Mouse (Mus musculus): Measurements from ENCODE around the gene Zfp14.

- TF ChIP-seq GATA1 (IDR thresholded peaks at IDR 0.05; ENCODE audit: borderline replicate concordance, low read length): no peak
- no peak for TF ChIP-seq CTCF (IDR thresholded peaks at IDR 0.05; ENCODE audit: low read depth, low read length)
These were observed 27.4 kb downstream of the Zfp14 start for GRCm38 (mm10) chr7:30023800-30024199.

All from G1E (cell line).